9 mouse cellular contexts compared by ENCODE assay signal in genomic region chr8:4588165-4589000, GRCm38 (mm10). TPM values are rescaled to one million over a fixed set of nuclear protein-coding genes. Genes with fewer than 3 reads are reported as not detected.
DNase-seq lines count a peak whose midpoint lies in the region; ATAC-seq and TF ChIP-seq lines count a peak whose summit lies in the region.
"Had no signal": no experiment of that assay in that cellular context is flagged by ENCODE, and none has a peak within 500 bp of the region (broad histone marks: within the 10 kb centered on the region; RNA-seq: fewer than 3 reads in every experiment).

No protein-coding gene starts in this region.

- no peak overlapping the region for H3K4me3 ChIP-seq in heart, embryonic 11.5 days (ENCODE audit: low read depth, low read length)
- no peak overlapping the region for H3K4me3 ChIP-seq in bone marrow macrophage, adult 2 months (ENCODE audit: insufficient read depth, low read length)
- H3K4me3 ChIP-seq in embryonic facial prominence, embryonic 14.5 days (ENCODE audit: low read depth, low read length): no peak overlapping the region
- H3K4me3 ChIP-seq in hindbrain, embryonic 12.5 days: no peak overlapping the region
- H3K4me3 ChIP-seq: liver, embryonic 15.5 days had no signal

- no peak for TF ChIP-seq POLR2A in bone marrow macrophage, adult 2 months (IDR thresholded peaks at IDR 0.05; ENCODE audit: borderline replicate concordance, low read depth, low read length)

- no peak for ATAC-seq in heart, embryonic 11.5 days (replicated peaks; ENCODE audit: insufficient number of reproducible peaks, low FRiP score, low TSS enrichment)
- ATAC-seq in embryonic facial prominence, embryonic 14.5 days (ENCODE audit: low read depth): no peak
- ATAC-seq in hindbrain, embryonic 12.5 days (ENCODE audit: low FRiP score): peak; percentile 73

- H3K9me3 ChIP-seq in heart, embryonic 11.5 days (replicated peaks; ENCODE audit: control insufficient read depth, low read length): no peaks in the 10 kb centered on the region
- H3K9me3 ChIP-seq in embryonic facial prominence, embryonic 14.5 days (ENCODE audit: control insufficient read depth, low read length): no peaks in the 10 kb centered on the region
- no peaks in the 10 kb centered on the region for H3K9me3 ChIP-seq in hindbrain, embryonic 12.5 days (replicated peaks)
- H3K9me3 ChIP-seq: liver, embryonic 15.5 days had no signal

- H3K4me2 ChIP-seq in heart, embryonic 11.5 days: no peak overlapping the region
- H3K4me2 ChIP-seq in embryonic facial prominence, embryonic 14.5 days (ENCODE audit: low read depth, low read length): no peak overlapping the region
- no peak overlapping the region for H3K4me2 ChIP-seq in hindbrain, embryonic 12.5 days (replicated peaks)
- H3K4me2 ChIP-seq: liver, embryonic 15.5 days had no signal

- peak; percentile 50 for TF ChIP-seq CTCF in bone marrow macrophage, adult 2 months (IDR thresholded peaks at IDR 0.05; ENCODE audit: low read depth, low read length)

- H3K9ac ChIP-seq in heart, embryonic 11.5 days (ENCODE audit: low read depth, low read length): no peak overlapping the region
- H3K9ac ChIP-seq in embryonic facial prominence, embryonic 14.5 days (ENCODE audit: low read depth, low read length): peak overlapping the region; percentile 48; the same call in 1 of the 2 replicates
- H3K9ac ChIP-seq in hindbrain, embryonic 12.5 days: no peak overlapping the region
- H3K9ac ChIP-seq: liver, embryonic 15.5 days had no signal

- H3K4me1 ChIP-seq in heart, embryonic 11.5 days (ENCODE audit: control insufficient read depth, insufficient read depth, low read length): no peaks in the 10 kb centered on the region
- no peaks in the 10 kb centered on the region for H3K4me1 ChIP-seq in bone marrow macrophage, adult 2 months (ENCODE audit: control insufficient read depth, insufficient read depth, low read length)
- no peaks in the 10 kb centered on the region for H3K4me1 ChIP-seq in embryonic facial prominence, embryonic 14.5 days (ENCODE audit: control insufficient read depth, insufficient read depth, low read length)
- no peaks in the 10 kb centered on the region for H3K4me1 ChIP-seq in hindbrain, embryonic 12.5 days
- H3K4me1 ChIP-seq: liver, embryonic 15.5 days had no signal

- WGBS in heart, embryonic 11.5 days (ENCODE audit: insufficient replicate concordance): 31% methylated on average over 9 of the region's 9 CpGs
- 34% methylated on average over 9 of the region's 9 CpGs for WGBS in embryonic facial prominence, embryonic 14.5 days
- 40% methylated on average over 9 of the region's 9 CpGs for WGBS in hindbrain, embryonic 12.5 days

- peak; percentile 48 for DNase-seq in heart, adult 8-10 months (ENCODE audit: low spot score)
- DNase-seq in embryonic facial prominence, embryonic 14.5 days (ENCODE audit: low spot score): peak; percentile 93
- peak; percentile 39 to 68 for DNase-seq in layer of hippocampus, postnatal 14 days (ENCODE audit: low spot score in 2 of 2)
- DNase-seq in mesoderm, embryonic 11.5 days (ENCODE audit: low read depth, low spot score): peak; percentile 82
- peak; percentile 66 for DNase-seq in splenic B cell, adult 2 months (ENCODE audit: low read depth, low spot score)

- no peak overlapping the region for H3K27ac ChIP-seq in heart, embryonic 11.5 days (ENCODE audit: low read depth, low read length)
- H3K27ac ChIP-seq in bone marrow macrophage, adult 2 months (ENCODE audit: insufficient read depth, low read depth, low read length): no peak overlapping the region
- no peak overlapping the region for H3K27ac ChIP-seq in embryonic facial prominence, embryonic 14.5 days (replicated peaks; ENCODE audit: low read depth, low read length)
- H3K27ac ChIP-seq in hindbrain, embryonic 12.5 days: no peak overlapping the region
- H3K27ac ChIP-seq: liver, embryonic 15.5 days had no signal

- H3K36me3 ChIP-seq in heart, embryonic 11.5 days (ENCODE audit: control insufficient read depth, insufficient read depth, low read length): no peaks in the 10 kb centered on the region
- no peaks in the 10 kb centered on the region for H3K36me3 ChIP-seq in embryonic facial prominence, embryonic 14.5 days (ENCODE audit: control insufficient read depth, insufficient read depth, low read length)
- no peaks in the 10 kb centered on the region for H3K36me3 ChIP-seq in hindbrain, embryonic 12.5 days
- H3K36me3 ChIP-seq in splenic B cell, adult 2 months (ENCODE audit: control insufficient read depth, insufficient read depth, low read length, poor library complexity, severe bottlenecking): no peaks in the 10 kb centered on the region
- H3K36me3 ChIP-seq: liver, embryonic 15.5 days had no signal

- no peaks in the 10 kb centered on the region for H3K27me3 ChIP-seq in heart, embryonic 11.5 days (ENCODE audit: control insufficient read depth, insufficient read depth, low read length)
- H3K27me3 ChIP-seq in embryonic facial prominence, embryonic 14.5 days (replicated peaks; ENCODE audit: control insufficient read depth, insufficient read depth, low read length): no peaks in the 10 kb centered on the region
- H3K27me3 ChIP-seq in hindbrain, embryonic 12.5 days: no peaks in the 10 kb centered on the region
- H3K27me3 ChIP-seq in splenic B cell, adult 2 months (ENCODE audit: control insufficient read depth, insufficient read depth, low read length, poor library complexity, severe bottlenecking): no peaks in the 10 kb centered on the region
- H3K27me3 ChIP-seq: liver, embryonic 15.5 days had no signal

RNA-seq across cellular contexts. Expression of gene Zfp958, which starts 24.6 kb away (rescaled TPM):
- total RNA-seq in heart, adult 8-10 months (2022): 10 to 100 TPM in 2 of 4 experiments, 1 to 10 TPM in 2; 8.0 to 10.5 (median 10.1) TPM
- 10.8 and 11.2 TPM in 2 replicates for polyA plus RNA-seq in heart, embryonic 11.5 days (2014; fragmentation: Nextera tagmentation; extraction: Ambion mirVana)
- polyA plus RNA-seq in bone marrow macrophage, adult 2 months (2012; ENCODE audit: insufficient read depth, insufficient read length, missing spikeins): 9.0 and 10.2 TPM in 2 replicates
- 14.9 and 16.5 TPM in 2 replicates for polyA plus RNA-seq in embryonic facial prominence, embryonic 14.5 days (2014; fragmentation: Nextera tagmentation; extraction: Ambion mirVana)
- polyA plus RNA-seq in hindbrain, embryonic 12.5 days (2016; fragmentation: Nextera tagmentation; extraction: Ambion mirVana): 14.4 and 14.8 TPM in 2 replicates
- total RNA-seq in layer of hippocampus, postnatal 14 days (2021): 10 to 100 TPM; 11.6 to 14.1 TPM
